Mouse (Mus musculus): Measurements from ENCODE around the gene Erbin. TPM values are rescaled to one million over a fixed set of nuclear protein-coding genes. Genes with fewer than 3 reads are reported as not detected.
A peak's percentile ranks its signal among the peaks of the same experiment; 100 is the strongest.

Gene Erbin
- total RNA-seq, 1 experiment, result 10.6 TPM

DNA sequence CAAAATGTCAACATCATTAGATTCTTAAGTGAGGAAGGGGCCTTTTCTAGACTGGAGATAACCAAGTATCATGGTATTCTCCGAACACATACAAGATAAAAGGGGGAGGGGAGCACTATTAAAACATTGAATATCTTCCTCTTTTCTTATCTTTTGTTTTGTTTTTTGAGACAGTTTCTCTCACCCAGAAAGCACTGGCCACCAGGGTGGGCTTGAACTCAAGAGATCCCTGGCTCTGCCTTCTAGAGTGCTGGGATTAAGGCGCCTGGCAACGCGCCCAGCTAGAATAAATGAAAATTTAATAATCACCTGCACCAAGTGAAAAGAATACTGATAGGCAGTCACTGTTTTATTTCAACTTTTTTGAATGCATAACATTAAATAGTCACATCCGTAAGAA is 147.4 kb downstream of the Erbin start:
- peak overlapping the region; percentile 25 to 89; a peak in 3 of 4 replicates for H3K4me3 ChIP-seq (ENCODE audit: insufficient read depth in 1 of 2, low read depth in 1 of 2, low read length in 2 of 2, poor library complexity in 1 of 2, severe bottlenecking in 1 of 2)
- no peaks in the 10 kb centered on the region; the same call in 1 of the 2 replicates for H3K36me3 ChIP-seq (ENCODE audit: control insufficient read depth, insufficient read depth, low read length, poor library complexity, severe bottlenecking)
- TF ChIP-seq CHD2 (IDR thresholded peaks at IDR 0.05; ENCODE audit: low read depth, low read length) (no peak), ZC3H11A (IDR thresholded peaks at IDR 0.05; ENCODE audit: borderline replicate concordance, low read depth, low read length) (no peak), HCFC1 (IDR thresholded peaks at IDR 0.05; ENCODE audit: borderline replicate concordance, insufficient read depth, low read length) (no peak), MAFK (IDR thresholded peaks at IDR 0.05; ENCODE audit: insufficient read depth, low read depth, low read length) (no peak), ZNF384 (IDR thresholded peaks at IDR 0.05; ENCODE audit: low read depth, low read length) (no peak)
- H3K9me3 ChIP-seq (ENCODE audit: control insufficient read depth, insufficient read depth, low read depth, low read length), result no peaks in the 10 kb centered on the region
- DNase-seq (ENCODE audit: low read depth, low spot score), result no peak
- H3K4me1 ChIP-seq (ENCODE audit: control insufficient read depth in 2 of 2, insufficient read depth in 2 of 2, low read length in 2 of 2, poor library complexity in 1 of 2), result 0 out of 4 replicates have a peak, but pooled peaks cover 0 to 3% of the 10 kb centered on the region in 2 experiments
- in situ Hi-C loops (cut with MboI; ENCODE audit: low sequenced_read_pairs in 2 of 2, unreplicated experiment in 2 of 2), result no loop called here
- H3K9ac ChIP-seq (ENCODE audit: insufficient read depth, low read depth, low read length, poor library complexity, severe bottlenecking), result no peak overlapping the region
- no peak overlapping the region for H3K27ac ChIP-seq (ENCODE audit: insufficient read depth, low read depth, low read length, poor library complexity, severe bottlenecking)

DNA sequence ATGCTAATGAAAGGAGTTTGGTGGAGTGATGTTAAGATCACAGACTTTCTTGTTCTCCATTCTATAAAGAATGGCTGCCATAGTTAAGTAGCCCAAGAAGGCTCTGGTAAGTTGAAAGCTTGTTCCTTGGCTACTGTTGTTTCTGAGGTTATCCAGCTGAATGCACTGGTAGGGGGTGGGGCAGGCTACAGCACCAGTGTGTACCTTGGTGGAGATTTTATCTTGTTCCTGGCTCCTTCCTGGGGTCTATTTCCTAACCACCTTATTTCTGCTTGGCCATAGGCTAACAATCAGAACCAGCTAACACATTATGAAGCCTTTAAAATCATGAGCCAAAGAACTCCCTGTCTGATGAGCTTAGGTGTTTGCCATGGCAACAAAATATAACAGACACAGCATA is 149.5 kb downstream of the Erbin start:
- in situ Hi-C loops (cut with MboI; ENCODE audit: low sequenced_read_pairs in 2 of 2, unreplicated experiment in 2 of 2), result no loop called here
- Histone ChIP-seq H3K4me1 (ENCODE audit: control insufficient read depth in 2 of 2, insufficient read depth in 2 of 2, low read length in 2 of 2, poor library complexity in 1 of 2) (0 out of 4 replicates have a peak, but pooled peaks cover 0 to 3% of the 10 kb centered on the region in 2 experiments), H3K4me3 (ENCODE audit: insufficient read depth in 1 of 2, low read depth in 1 of 2, low read length in 2 of 2, poor library complexity in 1 of 2, severe bottlenecking in 1 of 2) (no peak overlapping the region), H3K36me3 (ENCODE audit: control insufficient read depth, insufficient read depth, low read length, poor library complexity, severe bottlenecking) (no peaks in the 10 kb centered on the region; the same call in 1 of the 2 replicates), H3K9ac (ENCODE audit: insufficient read depth, low read depth, low read length, poor library complexity, severe bottlenecking) (no peak overlapping the region), H3K9me3 (ENCODE audit: control insufficient read depth, insufficient read depth, low read depth, low read length) (no peaks in the 10 kb centered on the region), H3K27ac (ENCODE audit: insufficient read depth, low read depth, low read length, poor library complexity, severe bottlenecking) (no peak overlapping the region)
- no peak for TF ChIP-seq ZNF384 (IDR thresholded peaks at IDR 0.05; ENCODE audit: low read depth, low read length)
- DNase-seq (ENCODE audit: low read depth, low spot score), result no peak

Other genes starting within 250 kb of the Erbin start
- gene Srek1, start 145.9 kb downstream of the Erbin start, total RNA-seq (2012; rRNA removed), result 59.3 and 63.1 TPM in 2 replicates
- gene Nln, start 189.1 kb upstream of the Erbin start, total RNA-seq (2012; rRNA removed), result 24.2 and 25.1 TPM in 2 replicates
- 6.2 and 10.0 TPM in 2 replicates for gene Sgtb, start 189.2 kb upstream of the Erbin start, total RNA-seq (2012; rRNA removed)

All from ES-E14 (cell line).